In genomic region chr9:53376820-53377219, GRCm38 (mm10) we compare ENCODE assay signal across 10 mouse cellular contexts. TPM values are rescaled to one million over a fixed set of nuclear protein-coding genes. Genes with fewer than 3 reads are reported as not detected.
DNase-seq lines count a peak whose midpoint lies in the region; ATAC-seq and TF ChIP-seq lines count a peak whose summit lies in the region.
"Had no signal": no experiment of that assay in that cellular context is flagged by ENCODE, and none has a peak within 500 bp of the region (broad histone marks: within the 10 kb centered on the region; RNA-seq: fewer than 3 reads in every experiment).

No protein-coding gene starts in this region.

- in situ Hi-C loops in ES-E14 (cut with MboI; ENCODE audit: low sequenced_read_pairs in 2 of 2, unreplicated experiment in 2 of 2): loop anchor here in 1 of 2 experiments (25.0 kb wide), 1 partner anchor 115 kb away; no protein-coding TSS in a partner anchor

- no peaks in the 10 kb centered on the region for H3K36me3 ChIP-seq in ES-E14 (ENCODE audit: control insufficient read depth, insufficient read depth, low read length, poor library complexity, severe bottlenecking)
- H3K36me3 ChIP-seq: hindbrain, embryonic 12.5 days; midbrain, embryonic 10.5 days had no signal

- H3K4me1 ChIP-seq in ES-E14 (ENCODE audit: control insufficient read depth in 2 of 2, insufficient read depth in 2 of 2, low read length in 2 of 2, poor library complexity in 1 of 2): no peaks in the 10 kb centered on the region; a peak in 1 of 4 replicates
- H3K4me1 ChIP-seq: hindbrain, embryonic 12.5 days; midbrain, embryonic 10.5 days had no signal

- H3K4me3 ChIP-seq in left cerebral cortex, adult 2 months: no peak overlapping the region
- H3K4me3 ChIP-seq in ES-E14 (ENCODE audit: insufficient read depth in 1 of 2, low read depth in 1 of 2, low read length in 2 of 2, poor library complexity in 1 of 2, severe bottlenecking in 1 of 2): no peak overlapping the region
- H3K4me3 ChIP-seq: hindbrain, embryonic 12.5 days; midbrain, embryonic 10.5 days had no signal

- no peak overlapping the region for H3K9ac ChIP-seq in ES-E14 (ENCODE audit: insufficient read depth, low read depth, low read length, poor library complexity, severe bottlenecking)
- H3K9ac ChIP-seq: hindbrain, embryonic 12.5 days had no signal

- ATAC-seq in erythroid progenitor cell, adult 5-6 weeks (replicated peaks; ENCODE audit: low FRiP score, poor library complexity, severe bottlenecking): 0 out of 2 replicates have a peak, but pooled peaks have one; percentile 19

- peak; percentile 49 for TF ChIP-seq CTCF in left cerebral cortex, adult 2 months (IDR thresholded peaks at IDR 0.05)

- no peaks in the 10 kb centered on the region for H3K9me3 ChIP-seq in ES-E14 (ENCODE audit: control insufficient read depth, insufficient read depth, low read depth, low read length)
- H3K9me3 ChIP-seq: hindbrain, embryonic 12.5 days; midbrain, embryonic 10.5 days had no signal

- intact Hi-C loops in left cerebral cortex, adult 2 months (cut with DNase I): no loop called here

- no peak overlapping the region for H3K27ac ChIP-seq in left cerebral cortex, adult 2 months
- H3K27ac ChIP-seq in ES-E14 (ENCODE audit: insufficient read depth, low read depth, low read length, poor library complexity, severe bottlenecking): no peak overlapping the region
- H3K27ac ChIP-seq: hindbrain, embryonic 12.5 days; midbrain, embryonic 10.5 days had no signal

- DNase-seq in left cerebral cortex, adult 2 months (ENCODE audit: extremely low spot score in 1 of 2, low spot score in 2 of 2): no peak
- no peak for DNase-seq in left cerebral cortex, adult 9 months (ENCODE audit: low spot score in 2 of 2)
- DNase-seq in ES-E14 (ENCODE audit: low read depth, low spot score): peak; percentile 21
- peak; percentile 52 for DNase-seq in testis, postnatal 10 days (ENCODE audit: low spot score)
- DNase-seq in heart, adult 9 months (ENCODE audit: low spot score in 2 of 2): no peak
- DNase-seq in kidney, adult 9 months: no peak

TF ChIP-seq in ES-E14, 5 proteins besides CTCF, POLR2A, EP300 and RAD21:
- TF ChIP-seq MAFK (IDR thresholded peaks at IDR 0.05; ENCODE audit: insufficient read depth, low read depth, low read length): no peak
- no peak for TF ChIP-seq ZC3H11A (IDR thresholded peaks at IDR 0.05; ENCODE audit: borderline replicate concordance, low read depth, low read length)
- no peak for TF ChIP-seq CHD2 (IDR thresholded peaks at IDR 0.05; ENCODE audit: low read depth, low read length)
- no peak for TF ChIP-seq ZNF384 (IDR thresholded peaks at IDR 0.05; ENCODE audit: low read depth, low read length)
- TF ChIP-seq HCFC1 (IDR thresholded peaks at IDR 0.05; ENCODE audit: borderline replicate concordance, insufficient read depth, low read length): no peak

RNA-seq across cellular contexts. Expression of gene Kdelc2, which starts 7.0 kb away (rescaled TPM):
- 1 to 10 TPM; 6.2 to 6.5 TPM for total RNA-seq in left cerebral cortex, adult 2 months (2021)
- total RNA-seq in ES-E14 (2012; rRNA removed): 5.5 and 7.9 TPM in 2 replicates
- 0.72 and 2.1 TPM in 2 replicates for total RNA-seq in erythroid progenitor cell, adult 5-6 weeks (2015; ENCODE audit: low replicate concordance)
- total RNA-seq in erythroid progenitor cell, adult 5-6 weeks (2017; ENCODE audit: low replicate concordance): 0.15 TPM in 1 of 2 replicates, not detected in the other

RNA-seq across cellular contexts. Expression of gene 4930550C14Rik, which starts 25.3 kb away (rescaled TPM):
- under 1 TPM in 1 of 2 experiments, not detected in 1; 0.16 TPM for total RNA-seq in left cerebral cortex, adult 2 months (2021)
- total RNA-seq in ES-E14 (2012; rRNA removed): 1.1 and 1.2 TPM in 2 replicates
- total RNA-seq in erythroid progenitor cell, adult 5-6 weeks (2015; ENCODE audit: low replicate concordance): 1.4 TPM in 1 of 2 replicates, not detected in the other
- total RNA-seq in erythroid progenitor cell, adult 5-6 weeks (2017; ENCODE audit: low replicate concordance): not detected in 2 replicates
- total RNA-seq: common myeloid progenitor, adult 5-6 weeks had no signal

Comparison
In these comparisons a context has a peak if more than half of its experiments do, and no peak if none do; other contexts are left out.
1. DNase-seq: peak in ES-E14 (single experiment) and testis, postnatal 10 days (single experiment); none in left cerebral cortex, adult 2 months (0 of 2), left cerebral cortex, adult 9 months (0 of 2), heart, adult 9 months (0 of 2) and kidney, adult 9 months (single experiment).